In genomic region chr2:14388856-14389255, GRCm38 (mm10) we compare ENCODE assay signal across 28 mouse cellular contexts. TPM values are rescaled to one million over a fixed set of nuclear protein-coding genes. Genes with fewer than 3 reads are reported as not detected.
A peak's percentile ranks its signal among the peaks of the same experiment; 100 is the strongest.
DNase-seq lines count a peak whose midpoint lies in the region; ATAC-seq and TF ChIP-seq lines count a peak whose summit lies in the region.
"Had no signal": no experiment of that assay in that cellular context is flagged by ENCODE, and none has a peak within 500 bp of the region (broad histone marks: within the 10 kb centered on the region; RNA-seq: fewer than 3 reads in every experiment).

No protein-coding gene starts in this region.

- H3K27ac ChIP-seq in hindbrain, embryonic 15.5 days (replicated peaks): no peak overlapping the region
- H3K27ac ChIP-seq in hindbrain, embryonic 13.5 days: no peak overlapping the region
- no peak overlapping the region for H3K27ac ChIP-seq in lung, embryonic 14.5 days (ENCODE audit: low read depth)
- H3K27ac ChIP-seq in midbrain, postnatal 0 days (ENCODE audit: low read depth, low read length): peak overlapping the region; percentile 27; the same call in 1 of the 2 replicates
- H3K27ac ChIP-seq: forebrain, embryonic 12.5 days; gastrocnemius, adult 2 months; kidney, embryonic 15.5 days; limb, embryonic 12.5 days had no signal

- no peaks in the 10 kb centered on the region for H3K27me3 ChIP-seq in hindbrain, embryonic 15.5 days
- no peaks in the 10 kb centered on the region for H3K27me3 ChIP-seq in hindbrain, embryonic 13.5 days
- H3K27me3 ChIP-seq in lung, embryonic 14.5 days (ENCODE audit: insufficient read depth, low read length): no peaks in the 10 kb centered on the region
- no peaks in the 10 kb centered on the region for H3K27me3 ChIP-seq in midbrain, postnatal 0 days (ENCODE audit: insufficient read depth, low read length)
- H3K27me3 ChIP-seq: forebrain, embryonic 12.5 days; kidney, embryonic 15.5 days; limb, embryonic 12.5 days had no signal

- ATAC-seq in hindbrain, embryonic 15.5 days (ENCODE audit: low FRiP score, low read depth): no peak
- ATAC-seq in hindbrain, embryonic 13.5 days (ENCODE audit: low FRiP score): no peak
- no peak for ATAC-seq in lung, embryonic 14.5 days (ENCODE audit: insufficient read depth)
- no peak for ATAC-seq in midbrain, postnatal 0 days (ENCODE audit: low FRiP score)
- ATAC-seq: intestine, postnatal 0 days; liver, postnatal 0 days had no signal

- no peaks in the 10 kb centered on the region for H3K36me3 ChIP-seq in hindbrain, embryonic 15.5 days
- no peaks in the 10 kb centered on the region for H3K36me3 ChIP-seq in hindbrain, embryonic 13.5 days
- H3K36me3 ChIP-seq in lung, embryonic 14.5 days (ENCODE audit: insufficient read depth): no peaks in the 10 kb centered on the region
- H3K36me3 ChIP-seq in midbrain, postnatal 0 days (ENCODE audit: insufficient read depth, low read length): no peaks in the 10 kb centered on the region
- H3K36me3 ChIP-seq: forebrain, embryonic 12.5 days; kidney, embryonic 15.5 days; limb, embryonic 12.5 days had no signal

- no peak overlapping the region for H3K9ac ChIP-seq in hindbrain, embryonic 15.5 days
- no peak overlapping the region for H3K9ac ChIP-seq in hindbrain, embryonic 13.5 days
- no peak overlapping the region for H3K9ac ChIP-seq in lung, embryonic 14.5 days
- H3K9ac ChIP-seq in midbrain, postnatal 0 days (replicated peaks; ENCODE audit: low read length, poor library complexity, severe bottlenecking): no peak overlapping the region
- H3K9ac ChIP-seq: forebrain, embryonic 12.5 days; kidney, embryonic 15.5 days; limb, embryonic 12.5 days; liver, postnatal 0 days had no signal

- WGBS in hindbrain, embryonic 15.5 days: 70% methylated on average over 1 of the region's 1 CpGs
- WGBS in hindbrain, embryonic 13.5 days: 59% methylated on average over 1 of the region's 1 CpGs
- 7% methylated on average over 1 of the region's 1 CpGs for WGBS in lung, embryonic 14.5 days
- 57% methylated on average over 1 of the region's 1 CpGs for WGBS in midbrain, postnatal 0 days

- no peak overlapping the region for H3K4me3 ChIP-seq in hindbrain, embryonic 15.5 days
- no peak overlapping the region for H3K4me3 ChIP-seq in hindbrain, embryonic 13.5 days
- no peak overlapping the region for H3K4me3 ChIP-seq in lung, embryonic 14.5 days (ENCODE audit: low read depth, low read length)
- no peak overlapping the region for H3K4me3 ChIP-seq in midbrain, postnatal 0 days (ENCODE audit: low read depth, low read length)
- H3K4me3 ChIP-seq: forebrain, embryonic 12.5 days; gastrocnemius, adult 2 months; kidney, embryonic 15.5 days; limb, embryonic 12.5 days had no signal

- DNase-seq in lung, embryonic 14.5 days: peak; percentile 3
- DNase-seq in lung, postnatal 25 days (ENCODE audit: low spot score): no peak
- peak; percentile 24 for DNase-seq in hindlimb bud, embryonic 11.5 days (ENCODE audit: extremely low spot score, low read depth, low spot score)
- DNase-seq in midbrain, postnatal 0 days (ENCODE audit: low spot score): no peak
- no peak for DNase-seq in gastrocnemius, postnatal 4 days (ENCODE audit: low spot score in 2 of 2)
- DNase-seq: adrenal gland, postnatal 14 days; cerebellum, adult 8-10 months; gastrocnemius, adult 2 months; kidney, postnatal 36 days; liver, postnatal 0 days; lung, postnatal 10 days; thymus, adult 18-20 months; thymus, postnatal 4 days had no signal

- no peaks in the 10 kb centered on the region; the same call in 1 of the 2 replicates for H3K4me1 ChIP-seq in hindbrain, embryonic 15.5 days (replicated peaks)
- no peaks in the 10 kb centered on the region for H3K4me1 ChIP-seq in hindbrain, embryonic 13.5 days (replicated peaks)
- H3K4me1 ChIP-seq in lung, embryonic 14.5 days (ENCODE audit: insufficient read depth): no peaks in the 10 kb centered on the region
- H3K4me1 ChIP-seq in midbrain, postnatal 0 days (ENCODE audit: insufficient read depth, low read length): no peaks in the 10 kb centered on the region
- H3K4me1 ChIP-seq: forebrain, embryonic 12.5 days; kidney, embryonic 15.5 days; limb, embryonic 12.5 days had no signal

- no peaks in the 10 kb centered on the region for H3K9me3 ChIP-seq in hindbrain, embryonic 15.5 days
- H3K9me3 ChIP-seq in hindbrain, embryonic 13.5 days: no peaks in the 10 kb centered on the region
- no peaks in the 10 kb centered on the region for H3K9me3 ChIP-seq in lung, embryonic 14.5 days (ENCODE audit: low read depth, low read length)
- H3K9me3 ChIP-seq in midbrain, postnatal 0 days (ENCODE audit: low read length): no peaks in the 10 kb centered on the region
- H3K9me3 ChIP-seq: forebrain, embryonic 12.5 days; kidney, embryonic 15.5 days; limb, embryonic 12.5 days had no signal

- TF ChIP-seq CTCF in lung, embryonic 14.5 days (IDR thresholded peaks at IDR 0.05; ENCODE audit: low read depth): no peak
- no peak for TF ChIP-seq CTCF in midbrain, postnatal 0 days (IDR thresholded peaks at IDR 0.05)

- peak overlapping the region; percentile 13 for H3K4me2 ChIP-seq in hindbrain, embryonic 15.5 days
- H3K4me2 ChIP-seq in hindbrain, embryonic 13.5 days: no peak overlapping the region
- H3K4me2 ChIP-seq in lung, embryonic 14.5 days: no peak overlapping the region
- 0 out of 2 replicates have a peak overlapping the region, but pooled peaks have one; percentile 15 for H3K4me2 ChIP-seq in midbrain, postnatal 0 days (ENCODE audit: low read depth, low read length, poor library complexity, severe bottlenecking)
- H3K4me2 ChIP-seq: forebrain, embryonic 12.5 days; heart, embryonic 11.5 days; kidney, embryonic 15.5 days; limb, embryonic 12.5 days; liver, embryonic 11.5 days had no signal

RNA-seq across cellular contexts. Expression of gene Slc39a12, which starts 0.7 kb away (rescaled TPM):
- polyA plus RNA-seq in hindbrain, embryonic 15.5 days (2015; fragmentation: Nextera tagmentation; extraction: Ambion mirVana): 2.3 and 4.4 TPM in 2 replicates
- 1.3 and 1.9 TPM in 2 replicates for polyA plus RNA-seq in hindbrain, embryonic 13.5 days (2015; fragmentation: Nextera tagmentation; extraction: Ambion mirVana)
- polyA plus RNA-seq in lung, embryonic 14.5 days (2014; fragmentation: Nextera tagmentation; extraction: Ambion mirVana): 0.09 and 0.11 TPM in 2 replicates
- total RNA-seq in midbrain, postnatal 0 days (2014; rRNA removed): 14.3 and 20.8 TPM in 2 replicates
- 6.3 and 6.9 TPM in 2 replicates for polyA plus RNA-seq in midbrain, postnatal 0 days (2015; fragmentation: Nextera tagmentation; extraction: Ambion mirVana)
- total RNA-seq in gastrocnemius, postnatal 4 days (2021): under 1 TPM; 0.27 to 0.60 TPM
- total RNA-seq: hematopoietic stem cell, adult 5-6 weeks; megakaryocyte progenitor cell, adult 5-6 weeks; MEL; monocyte, adult 5-6 weeks had no signal
- polyA plus RNA-seq: C2C12; heart, embryonic 11.5 days; heart, postnatal 0 days; intestine, postnatal 0 days; kidney, embryonic 15.5 days; limb, embryonic 12.5 days; small intestine, adult 2 months had no signal

Comparison
In these comparisons a context has a peak if more than half of its experiments do, and no peak if none do; other contexts are left out.
1. H3K4me2 ChIP-seq: peak in hindbrain, embryonic 15.5 days (single experiment) and midbrain, postnatal 0 days (single experiment); none in hindbrain, embryonic 13.5 days (single experiment) and lung, embryonic 14.5 days (single experiment).
2. DNase-seq: peak in lung, embryonic 14.5 days (single experiment) and hindlimb bud, embryonic 11.5 days (single experiment); none in lung, postnatal 25 days (single experiment), midbrain, postnatal 0 days (single experiment) and gastrocnemius, postnatal 4 days (0 of 2).